Mouse (Mus musculus) kidney, postnatal 36 days (tissue): ENCODE data around the gene 6030458C11Rik.
A peak's percentile ranks its signal among the peaks of the same experiment; 100 is the strongest.
"Not testable (repeated sequence)": the region's sequence is repeated elsewhere in the genome, so short reads cannot be mapped to it uniquely, and the experiment has no call there.

Experiments
- DNase-seq, 2 experiments: peaks; one replicate each; pipeline ENCODE4 v3.0.0; 2021 to 2022; ENCODE audit warnings: mixed read lengths in 2 of 2

The 6030458C11Rik gene

DNA sequence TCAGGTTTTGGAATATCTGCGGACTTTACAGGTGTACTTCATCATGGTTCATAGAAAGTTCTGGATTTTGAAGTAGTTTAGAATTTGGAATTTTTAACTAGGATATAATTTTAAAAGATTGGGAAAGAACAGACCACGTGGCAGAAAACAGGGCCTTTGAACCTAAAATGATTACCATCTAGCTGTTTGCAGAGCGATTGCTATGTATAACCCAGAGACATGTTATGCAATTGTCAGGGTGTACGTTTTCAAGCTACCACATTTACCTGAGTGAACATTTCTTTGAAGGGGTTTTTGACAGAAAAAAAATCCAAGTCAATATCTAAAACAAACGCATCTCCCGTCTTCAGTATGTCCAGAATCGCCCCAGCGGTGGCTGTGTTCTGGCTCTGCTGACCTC is 6.9 kb downstream of the 6030458C11Rik start:
- DNase-seq, result no peak

GRCm38 (mm10) chr15:12812646-12813045 is 11.8 kb downstream of the 6030458C11Rik start:
- no peak for DNase-seq

DNA sequence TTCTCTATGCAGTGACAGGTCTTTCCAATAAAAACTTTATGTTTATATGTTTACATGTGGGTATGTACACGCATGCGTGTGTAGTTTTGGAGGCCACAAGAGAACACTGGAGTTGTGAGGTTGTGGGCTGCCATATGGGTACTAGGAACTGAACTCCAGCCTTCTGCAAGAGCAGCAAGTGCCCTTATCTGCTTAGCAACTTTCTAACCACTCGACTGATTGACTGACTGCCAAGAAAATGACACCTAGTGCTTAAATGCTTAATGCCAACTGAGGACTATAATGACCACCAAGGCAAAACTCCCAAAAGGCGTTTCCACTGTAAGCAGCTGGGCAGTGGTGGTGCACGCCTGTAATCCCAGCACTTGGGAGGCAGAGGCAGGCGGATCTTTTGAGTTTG is 15.1 kb downstream of the 6030458C11Rik start:
- DNase-seq, result no peak

GRCm38 (mm10) chr15:12807088-12807487 is 17.4 kb downstream of the 6030458C11Rik start:
- no peak for DNase-seq

DNA sequence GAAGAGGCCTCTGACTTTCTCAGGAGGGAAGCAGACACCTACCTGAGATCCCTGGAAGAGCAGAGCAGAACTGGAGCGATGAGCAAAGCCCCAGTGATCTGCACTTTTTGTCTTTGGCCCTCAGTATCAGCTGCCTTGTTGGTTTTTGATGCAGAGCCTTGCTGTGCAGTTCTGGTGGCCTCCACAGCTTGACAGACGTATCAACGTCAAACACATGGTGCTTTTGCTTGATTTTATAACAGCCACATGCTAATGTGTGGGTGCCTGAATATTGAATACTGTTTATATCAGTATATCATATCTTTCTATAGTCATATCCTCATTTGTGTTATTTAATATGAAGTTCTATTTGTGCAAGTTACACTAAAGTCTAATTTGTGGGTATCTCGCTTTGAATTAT is 19.4 kb downstream of the 6030458C11Rik start:
- DNase-seq, result no peak

DNA sequence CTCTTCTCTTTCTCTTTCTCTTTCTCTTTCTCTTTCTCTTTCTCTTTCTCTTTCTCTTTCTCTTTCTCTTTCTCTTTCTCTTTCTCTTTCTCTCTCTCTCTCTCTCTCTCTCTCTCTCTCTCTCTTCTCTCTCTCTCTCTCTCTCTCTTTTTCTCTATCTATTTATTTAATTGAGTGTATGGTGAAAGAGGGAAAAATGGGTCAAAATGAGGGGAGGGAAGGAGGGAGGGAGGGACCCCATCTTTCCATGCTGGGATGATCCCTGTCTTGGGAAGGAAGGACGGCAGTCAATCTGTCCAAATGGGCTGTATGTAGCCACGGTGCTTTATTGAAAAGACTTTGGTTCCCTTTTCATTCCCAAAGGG is 23.3 kb downstream of the 6030458C11Rik start:
- DNase-seq, result not testable (repeated sequence)

- DNase-seq, result no peak
These were observed 23.9 kb downstream of the 6030458C11Rik start for GRCm38 (mm10) chr15:12800405-12801141.

DNA sequence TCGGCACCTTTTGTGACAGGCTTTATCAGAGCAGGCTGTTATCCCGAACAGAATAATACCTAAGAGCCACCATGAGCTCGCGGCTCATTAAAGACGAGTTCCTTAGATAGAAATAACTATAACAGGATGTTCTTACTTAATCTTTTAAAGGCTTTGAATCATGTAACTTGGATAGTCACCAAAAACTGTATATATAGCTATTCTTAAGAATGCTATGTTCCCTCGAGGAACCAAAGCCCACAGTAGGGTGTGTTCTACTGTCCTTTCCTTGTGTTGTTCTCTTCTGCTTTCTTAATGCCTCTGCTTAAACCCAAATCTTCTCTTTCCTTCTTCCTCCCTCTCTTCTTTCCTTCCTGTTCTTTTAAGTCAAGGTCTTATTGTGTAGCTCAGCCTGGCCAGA is 26.4 kb downstream of the 6030458C11Rik start:
- DNase-seq, result no peak

DNA sequence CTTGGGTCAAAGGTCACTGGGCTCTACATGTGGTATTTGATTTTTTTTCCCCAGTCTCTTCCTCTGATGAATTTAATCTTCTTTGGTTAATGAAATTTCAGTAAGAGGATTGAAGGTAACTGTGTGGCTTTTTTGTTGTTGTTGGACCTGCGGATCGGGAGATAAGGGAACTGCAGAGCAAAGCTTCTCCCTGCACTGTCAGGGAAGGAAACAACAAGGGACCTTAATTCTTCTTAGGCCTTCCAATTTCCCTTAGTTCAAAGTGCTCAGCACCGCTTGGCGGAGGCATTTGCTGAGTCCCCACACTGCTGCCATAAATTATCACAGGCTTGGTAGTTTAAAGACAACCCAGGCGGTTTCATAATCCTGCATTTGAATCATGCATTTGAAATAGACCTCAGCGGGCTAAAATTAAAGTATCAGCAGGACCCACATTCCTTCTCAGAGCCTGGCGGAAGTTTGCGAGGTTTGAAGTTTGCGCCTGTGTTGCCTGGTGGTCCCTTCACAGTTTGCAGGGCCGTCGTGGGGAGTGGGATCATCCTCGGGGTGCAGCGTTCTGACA is 28.5 kb downstream of the 6030458C11Rik start:
- DNase-seq, result no peak

DNA sequence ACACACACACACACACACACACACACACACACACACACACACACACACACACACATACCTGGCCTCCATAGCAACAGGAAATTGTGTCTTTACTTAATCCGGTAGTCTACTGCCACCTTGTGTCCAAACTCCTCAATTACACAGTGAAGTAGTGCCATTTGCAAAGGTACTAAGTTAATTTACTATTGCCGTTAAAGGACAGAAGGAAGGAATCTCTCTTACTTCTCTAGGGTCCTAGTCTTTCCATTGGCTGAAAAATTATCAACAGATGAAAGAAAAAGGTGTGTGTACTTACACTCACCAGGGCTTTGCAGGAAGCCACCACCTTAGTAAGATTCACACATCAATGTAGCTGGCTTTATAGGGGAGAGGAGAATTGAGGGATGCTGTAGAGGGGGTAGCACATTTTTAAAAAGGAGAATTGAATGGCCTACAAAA is 29.0 kb downstream of the 6030458C11Rik start:
- peak; percentile 71 to 76 for DNase-seq

DNA sequence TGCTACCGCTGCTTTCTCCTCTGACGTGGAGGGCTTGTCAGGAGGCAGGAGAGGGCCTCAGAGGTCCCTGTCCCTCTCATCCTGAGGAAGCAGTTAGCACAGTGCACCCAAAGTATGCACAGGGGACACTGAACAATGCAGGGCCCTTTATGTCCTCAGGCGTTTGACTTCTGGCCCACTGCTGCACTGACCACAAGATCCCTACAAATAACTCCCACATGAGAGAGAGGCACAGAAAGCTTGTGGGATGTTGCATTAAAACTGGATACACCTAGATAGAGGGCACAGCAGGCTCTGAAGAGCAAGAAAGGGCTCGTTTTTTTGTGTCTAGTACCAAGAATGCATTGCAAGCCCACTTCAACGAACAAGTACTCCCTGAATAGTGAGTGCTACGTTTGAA is 30.1 kb downstream of the 6030458C11Rik start:
- no peak for DNase-seq

- no peak for DNase-seq
These were observed 35.0 kb downstream of the 6030458C11Rik start for GRCm38 (mm10) chr15:12789406-12789867.

- DNase-seq, result no peak
These were observed 35.9 kb downstream of the 6030458C11Rik start for GRCm38 (mm10) chr15:12788536-12788935.

GRCm38 (mm10) chr15:12781729-12782326 is 42.6 kb downstream of the 6030458C11Rik start:
- DNase-seq, result no peak

DNA sequence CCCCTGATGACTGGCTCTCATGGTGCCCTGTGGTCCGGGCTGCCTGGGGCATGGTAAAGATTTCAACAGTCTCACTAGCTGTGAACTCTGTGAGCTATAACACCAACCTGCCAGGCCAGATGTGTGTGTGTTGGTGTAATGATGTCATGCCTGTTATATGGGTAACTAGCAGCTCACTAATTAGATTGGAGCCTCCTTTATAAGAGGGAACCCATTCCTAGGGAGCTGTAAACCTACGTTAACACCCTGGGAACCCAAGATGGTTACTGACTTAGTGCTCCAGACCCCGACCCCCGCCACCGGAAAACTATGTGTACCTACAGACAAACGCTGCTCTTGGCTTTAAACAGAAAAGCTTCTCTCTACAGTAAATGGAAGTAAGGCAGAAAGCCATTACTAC is 43.2 kb downstream of the 6030458C11Rik start:
- no peak for DNase-seq

- no peak for DNase-seq
These were observed 50.2 kb downstream of the 6030458C11Rik start for GRCm38 (mm10) chr15:12774149-12774753.

DNA sequence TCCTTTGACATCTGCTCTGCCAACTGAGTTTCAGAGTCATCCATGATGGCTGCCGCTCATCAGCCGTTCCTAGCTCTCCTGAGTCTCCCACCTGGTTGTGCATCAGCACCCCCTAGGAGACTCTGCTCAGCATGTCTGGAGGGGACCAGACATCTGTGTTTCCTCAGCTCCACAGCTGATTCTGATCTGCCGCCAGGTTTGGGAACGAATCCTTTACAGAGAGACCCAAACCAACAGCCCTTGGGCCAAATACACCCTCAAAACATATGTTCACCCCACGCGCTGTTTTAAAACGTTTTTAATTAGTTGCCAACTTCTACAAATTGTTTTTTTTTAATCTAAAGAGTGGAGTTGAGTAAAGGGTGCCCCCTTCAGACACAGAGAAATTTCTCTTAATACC is 53.5 kb downstream of the 6030458C11Rik start:
- no peak for DNase-seq

- no peak for DNase-seq
These were observed 57.6 kb downstream of the 6030458C11Rik start for GRCm38 (mm10) chr15:12766848-12767247.

DNA sequence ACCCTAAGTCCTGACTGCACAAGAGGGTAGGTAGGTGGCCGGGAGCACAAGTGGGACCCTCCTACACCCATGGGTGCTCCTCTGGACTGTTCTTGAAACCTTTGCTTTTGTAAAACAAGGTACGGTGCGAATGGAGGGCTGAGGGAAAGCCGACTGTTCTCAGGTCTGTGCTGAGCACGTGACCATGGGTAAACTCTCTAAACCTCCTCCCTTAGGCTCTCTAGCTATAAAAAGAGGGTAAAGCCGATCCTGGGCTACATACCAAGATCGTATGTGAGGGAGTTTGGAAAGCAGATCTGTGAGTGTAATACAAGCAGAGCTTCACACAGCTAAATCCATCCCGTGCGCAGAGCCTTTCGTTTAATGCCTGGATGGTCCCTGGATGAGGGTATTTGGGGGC is 61.3 kb downstream of the 6030458C11Rik start:
- no peak for DNase-seq

DNA sequence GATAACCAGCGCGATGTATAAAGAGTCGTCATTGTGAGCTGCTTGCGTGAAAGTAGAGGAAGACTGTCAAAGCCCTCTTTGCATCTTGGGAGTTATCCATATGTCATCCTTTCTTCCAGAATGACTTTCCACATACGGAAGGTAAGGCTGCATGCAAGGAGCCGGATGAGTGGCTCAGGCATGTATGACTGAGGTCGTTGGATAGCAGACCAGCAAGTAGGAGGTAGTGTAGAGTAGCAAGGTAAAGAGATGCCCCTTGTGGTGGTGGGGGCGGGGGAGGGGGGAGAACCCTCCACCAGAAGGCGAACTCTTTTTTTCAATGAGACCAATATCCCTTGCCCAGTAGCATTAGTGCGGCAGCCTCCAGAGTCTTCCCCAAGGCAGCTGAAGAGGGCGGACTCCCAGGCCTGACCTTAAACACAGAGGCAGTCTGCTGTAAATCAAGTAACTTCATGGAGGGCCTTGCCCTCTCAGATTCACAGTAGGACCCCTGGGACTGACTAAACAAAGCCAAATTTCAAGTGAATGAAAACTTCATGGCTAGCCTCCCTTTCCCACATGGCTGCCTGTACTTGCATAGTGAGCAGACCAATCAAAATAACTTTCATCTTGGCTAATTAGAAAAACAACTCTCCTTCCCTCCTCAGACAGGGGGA is 62.1 kb downstream of the 6030458C11Rik start:
- DNase-seq, result no peak

DNA sequence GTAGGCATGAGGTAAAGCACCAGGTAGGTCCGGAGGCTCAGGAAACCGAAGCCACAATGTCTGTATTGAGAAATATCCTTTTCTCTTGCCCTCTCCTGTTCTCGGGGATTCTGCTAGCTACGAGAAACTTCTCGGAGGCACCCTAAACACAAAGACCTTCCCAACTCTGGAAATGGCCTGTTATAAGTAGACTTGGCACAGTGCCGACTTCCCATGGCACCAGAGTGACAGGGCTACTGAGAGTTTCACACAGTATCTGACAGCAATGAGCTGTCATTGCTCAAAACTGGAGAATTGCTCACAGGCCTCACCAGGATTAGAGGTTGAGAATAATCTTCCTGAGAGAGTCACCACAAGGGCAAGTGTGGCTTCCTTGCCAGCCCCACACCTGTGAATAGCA is 63.7 kb downstream of the 6030458C11Rik start:
- no peak for DNase-seq

DNA sequence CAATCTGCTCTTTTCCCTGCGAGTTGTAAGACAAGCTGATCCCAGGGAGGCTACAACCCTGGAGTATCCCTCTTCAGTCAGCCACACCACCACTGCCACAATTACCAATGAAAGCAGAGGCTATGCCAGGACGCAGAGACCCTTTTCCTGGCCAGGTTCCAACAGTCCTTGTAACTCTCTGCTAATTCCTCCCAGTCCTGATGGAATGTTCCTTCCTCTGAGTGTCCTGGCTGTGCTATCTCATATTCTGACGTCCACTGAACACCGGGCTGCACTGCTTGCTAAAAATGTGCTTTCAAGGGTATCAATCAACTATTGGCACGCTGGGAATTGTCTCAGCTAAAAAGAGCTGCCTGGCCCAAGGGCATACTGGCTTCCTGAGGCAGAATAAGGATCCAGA is 66.0 kb downstream of the 6030458C11Rik start:
- DNase-seq, result no peak
